In genomic region chr9:72968349-72969061, GRCm38 (mm10) we compare ENCODE assay signal across 8 mouse cellular contexts. TPM values are rescaled to one million over a fixed set of nuclear protein-coding genes. Genes with fewer than 3 reads are reported as not detected.
DNase-seq lines count a peak whose midpoint lies in the region; ATAC-seq and TF ChIP-seq lines count a peak whose summit lies in the region.

No protein-coding gene starts in this region.

- H3K36me3 ChIP-seq in heart, embryonic 10.5 days = no peaks in the 10 kb centered on the region
- no peaks in the 10 kb centered on the region for H3K36me3 ChIP-seq in midbrain, embryonic 14.5 days (ENCODE audit: control insufficient read depth, insufficient read depth, low read length)
- H3K36me3 ChIP-seq in stomach, postnatal 0 days (ENCODE audit: control insufficient read depth, insufficient read depth, low read length) = no peaks in the 10 kb centered on the region

- intact Hi-C loops in left cerebral cortex, postnatal 14 days (cut with DNase I) = loop anchor here (5.0 to 10.0 kb wide), 2 partner anchors 124 to 204 kb away; no protein-coding TSS in a partner anchor

- peak; percentile 95 for ATAC-seq in frontal cortex, adult (ENCODE audit: low TSS enrichment)
- ATAC-seq in inflammation-experienced regulatory T-cells, adult 6 months = peak; percentile 60
- no peak for ATAC-seq in midbrain, embryonic 14.5 days (ENCODE audit: low FRiP score, low TSS enrichment)
- peak; percentile 72 for ATAC-seq in stomach, postnatal 0 days (ENCODE audit: low FRiP score, low TSS enrichment)

- H3K9me3 ChIP-seq in heart, embryonic 10.5 days = no peaks in the 10 kb centered on the region
- H3K9me3 ChIP-seq in midbrain, embryonic 14.5 days (ENCODE audit: control insufficient read depth, low read length) = no peaks in the 10 kb centered on the region
- no peaks in the 10 kb centered on the region for H3K9me3 ChIP-seq in stomach, postnatal 0 days (ENCODE audit: control insufficient read depth, low read length)

- H3K4me3 ChIP-seq in heart, embryonic 10.5 days = no peak overlapping the region
- H3K4me3 ChIP-seq in midbrain, embryonic 14.5 days (replicated peaks; ENCODE audit: low read depth, low read length) = no peak overlapping the region
- H3K4me3 ChIP-seq in stomach, postnatal 0 days (ENCODE audit: low read depth, low read length) = no peak overlapping the region

- TF ChIP-seq CTCF in stomach, postnatal 0 days (IDR thresholded peaks at IDR 0.05; ENCODE audit: low read depth) = peak; percentile 83

- DNase-seq in heart, adult 18-20 months = peak; percentile 50 to 62
- no peak for DNase-seq in heart, embryonic 10.5 days (ENCODE audit: low spot score)
- DNase-seq in brain, embryonic 18.5 days (ENCODE audit: low read depth, low spot score) = peak; percentile 70
- DNase-seq in left cerebral cortex, postnatal 14 days (ENCODE audit: low spot score in 2 of 2) = peak; percentile 68 to 89
- peak; percentile 78 for DNase-seq in midbrain, embryonic 14.5 days
- peak; percentile 49 for DNase-seq in stomach, postnatal 0 days (ENCODE audit: low spot score)

- H3K9ac ChIP-seq in midbrain, embryonic 14.5 days (replicated peaks; ENCODE audit: low read length) = no peak overlapping the region
- no peak overlapping the region for H3K9ac ChIP-seq in stomach, postnatal 0 days (ENCODE audit: low read length)

- 32% methylated on average over 11 of the region's 11 CpGs for WGBS in heart, embryonic 10.5 days
- WGBS in midbrain, embryonic 14.5 days = 36% methylated on average over 11 of the region's 11 CpGs
- WGBS in stomach, postnatal 0 days = 24% methylated on average over 11 of the region's 11 CpGs

- TF ChIP-seq EP300 in stomach, postnatal 0 days (optimal IDR thresholded peaks at IDR 0.05) = no peak

- H3K4me2 ChIP-seq in midbrain, embryonic 14.5 days (ENCODE audit: low read length) = no peak overlapping the region
- H3K4me2 ChIP-seq in stomach, postnatal 0 days (replicated peaks; ENCODE audit: low read depth) = no peak overlapping the region

- H3K4me1 ChIP-seq in heart, embryonic 10.5 days = 0 out of 2 replicates have a peak, but pooled peaks cover 2% of the 10 kb centered on the region
- no peaks in the 10 kb centered on the region for H3K4me1 ChIP-seq in midbrain, embryonic 14.5 days (ENCODE audit: control insufficient read depth, insufficient read depth, low read length)
- H3K4me1 ChIP-seq in stomach, postnatal 0 days (replicated peaks; ENCODE audit: control insufficient read depth, insufficient read depth) = no peaks in the 10 kb centered on the region

- no peaks in the 10 kb centered on the region for H3K27me3 ChIP-seq in heart, embryonic 10.5 days (ENCODE audit: insufficient read depth, poor library complexity, severe bottlenecking)
- H3K27me3 ChIP-seq in midbrain, embryonic 14.5 days (ENCODE audit: control insufficient read depth, insufficient read depth, low read length) = no peaks in the 10 kb centered on the region
- no peaks in the 10 kb centered on the region for H3K27me3 ChIP-seq in stomach, postnatal 0 days (ENCODE audit: control insufficient read depth, insufficient read depth, low read length)

- H3K27ac ChIP-seq in heart, embryonic 10.5 days = no peak overlapping the region
- no peak overlapping the region for H3K27ac ChIP-seq in midbrain, embryonic 14.5 days (replicated peaks; ENCODE audit: low read depth, low read length)
- no peak overlapping the region for H3K27ac ChIP-seq in stomach, postnatal 0 days (replicated peaks)

RNA-seq across cellular contexts. Expression of gene Gm44503, which starts 9.9 kb away (rescaled TPM):
- not detected for total RNA-seq in heart, adult 18-20 months (2021)
- not detected in 2 replicates for polyA plus RNA-seq in heart, embryonic 10.5 days (2016; fragmentation: Nextera tagmentation; extraction: Ambion mirVana)
- polyA plus RNA-seq in inflammation-experienced regulatory T-cells, adult 6 months (2017; shearing (Covaris generic)) = not detected
- total RNA-seq in left cerebral cortex, postnatal 14 days (2021) = under 1 TPM in 1 of 2 experiments, not detected in 1; 0.29 TPM
- polyA plus RNA-seq in midbrain, embryonic 14.5 days (2014; fragmentation: Nextera tagmentation; extraction: Ambion mirVana) = not detected in 2 replicates
- polyA plus RNA-seq in stomach, postnatal 0 days (2015; fragmentation: Nextera tagmentation; extraction: Ambion mirVana) = not detected in 2 replicates

RNA-seq across cellular contexts. Expression of gene Dyx1c1, which starts 9.9 kb away (rescaled TPM):
- total RNA-seq in heart, adult 18-20 months (2021) = under 1 TPM; 0.30 to 0.57 TPM
- 0.59 and 1.1 TPM in 2 replicates for polyA plus RNA-seq in heart, embryonic 10.5 days (2016; fragmentation: Nextera tagmentation; extraction: Ambion mirVana)
- 1 to 10 TPM; 3.8 to 5.0 (median 4.1) TPM for polyA plus RNA-seq in inflammation-experienced regulatory T-cells, adult 6 months (2017; shearing (Covaris generic))
- 1 to 10 TPM; 1.1 to 1.7 TPM for total RNA-seq in left cerebral cortex, postnatal 14 days (2021)
- 1.7 and 1.8 TPM in 2 replicates for polyA plus RNA-seq in midbrain, embryonic 14.5 days (2014; fragmentation: Nextera tagmentation; extraction: Ambion mirVana)
- 0.28 and 0.51 TPM in 2 replicates for polyA plus RNA-seq in stomach, postnatal 0 days (2015; fragmentation: Nextera tagmentation; extraction: Ambion mirVana)

RNA-seq across cellular contexts. Expression of gene Ccpg1os, which starts 16.7 kb away (rescaled TPM):
- 1 to 10 TPM; 5.8 to 6.7 TPM for total RNA-seq in heart, adult 18-20 months (2021)
- 11.5 and 12.9 TPM in 2 replicates for polyA plus RNA-seq in heart, embryonic 10.5 days (2016; fragmentation: Nextera tagmentation; extraction: Ambion mirVana)
- 10 to 100 TPM in 1 of 3 experiments, 1 to 10 TPM in 2; 5.6 to 12.9 (median 8.4) TPM for polyA plus RNA-seq in inflammation-experienced regulatory T-cells, adult 6 months (2017; shearing (Covaris generic))
- total RNA-seq in left cerebral cortex, postnatal 14 days (2021) = 1 to 10 TPM; 7.6 to 8.6 TPM
- polyA plus RNA-seq in midbrain, embryonic 14.5 days (2014; fragmentation: Nextera tagmentation; extraction: Ambion mirVana) = 20.8 and 25.2 TPM in 2 replicates
- polyA plus RNA-seq in stomach, postnatal 0 days (2015; fragmentation: Nextera tagmentation; extraction: Ambion mirVana) = 10.6 and 12.0 TPM in 2 replicates

RNA-seq across cellular contexts. Expression of gene Ccpg1, which starts 16.7 kb away (rescaled TPM):
- 10 to 100 TPM; 84.9 to 95.1 TPM for total RNA-seq in heart, adult 18-20 months (2021)
- polyA plus RNA-seq in heart, embryonic 10.5 days (2016; fragmentation: Nextera tagmentation; extraction: Ambion mirVana) = 18.3 and 23.5 TPM in 2 replicates
- polyA plus RNA-seq in inflammation-experienced regulatory T-cells, adult 6 months (2017; shearing (Covaris generic)) = 10 to 100 TPM; 71.4 to 95.7 (median 89.4) TPM
- total RNA-seq in left cerebral cortex, postnatal 14 days (2021) = 100 to 1,000 TPM; 104 to 117 TPM
- polyA plus RNA-seq in midbrain, embryonic 14.5 days (2014; fragmentation: Nextera tagmentation; extraction: Ambion mirVana) = 28.4 and 44.1 TPM in 2 replicates
- polyA plus RNA-seq in stomach, postnatal 0 days (2015; fragmentation: Nextera tagmentation; extraction: Ambion mirVana) = 22.9 and 26.0 TPM in 2 replicates

RNA-seq across cellular contexts. Expression of gene Pygo1, which starts 43.1 kb away (rescaled TPM):
- 10 to 100 TPM; 13.5 to 14.9 TPM for total RNA-seq in heart, adult 18-20 months (2021)
- polyA plus RNA-seq in heart, embryonic 10.5 days (2016; fragmentation: Nextera tagmentation; extraction: Ambion mirVana) = 1.6 and 2.2 TPM in 2 replicates
- not detected for polyA plus RNA-seq in inflammation-experienced regulatory T-cells, adult 6 months (2017; shearing (Covaris generic))
- 10 to 100 TPM; 12.0 to 13.0 TPM for total RNA-seq in left cerebral cortex, postnatal 14 days (2021)
- polyA plus RNA-seq in midbrain, embryonic 14.5 days (2014; fragmentation: Nextera tagmentation; extraction: Ambion mirVana) = 15.5 and 16.3 TPM in 2 replicates
- polyA plus RNA-seq in stomach, postnatal 0 days (2015; fragmentation: Nextera tagmentation; extraction: Ambion mirVana) = 1.1 and 1.4 TPM in 2 replicates
